Mouse (Mus musculus) frontal cortex, postnatal 10 days (tissue): Measurements from ENCODE around the gene Rnf17.

ENCODE experiments used
- DNase-seq, 2 experiments: peaks; one replicate each; pipeline ENCODE4 v3.0.0; 2022; ENCODE audit warnings: low spot score in 2 of 2, mixed read lengths in 1 of 2

The Rnf17 gene

GRCm38 (mm10) chr14:56402311-56403071 is at the start of gene Rnf17:
Gene Rnf17, plus strand, starts transcription at chr14:56402581.
- peak in 1 of 2 experiments; percentile 5 for DNase-seq

- DNase-seq, result no peak
These were observed 47.6 kb upstream of the Rnf17 start for GRCm38 (mm10) chr14:56354803-56355202.

GRCm38 (mm10) chr14:56355396-56355795 is 47.0 kb upstream of the Rnf17 start:
- no peak for DNase-seq

- no peak for DNase-seq
These were observed 46.2 kb upstream of the Rnf17 start for GRCm38 (mm10) chr14:56356196-56356595.

- DNase-seq, result no peak
These were observed 44.0 kb upstream of the Rnf17 start for GRCm38 (mm10) chr14:56358422-56358821.

- DNase-seq, result no peak
These were observed 43.2 kb upstream of the Rnf17 start for GRCm38 (mm10) chr14:56359131-56359530.

- no peak for DNase-seq
These were observed 37.6 kb upstream of the Rnf17 start, which contains the start of gene Atp12a for GRCm38 (mm10) chr14:56364711-56365237. Gene Atp12a, plus strand, starts transcription at chr14:56365068.

GRCm38 (mm10) chr14:56365292-56365691 is 37.1 kb upstream of the Rnf17 start:
- no peak for DNase-seq

GRCm38 (mm10) chr14:56366712-56367111 is 35.7 kb upstream of the Rnf17 start:
- no peak for DNase-seq

GRCm38 (mm10) chr14:56368834-56369233 is 33.5 kb upstream of the Rnf17 start:
- no peak for DNase-seq

GRCm38 (mm10) chr14:56375731-56376130 is 26.6 kb upstream of the Rnf17 start:
- peak; percentile 36 to 72 for DNase-seq

- no peak for DNase-seq
These were observed 24.6 kb upstream of the Rnf17 start for GRCm38 (mm10) chr14:56377745-56378144.

- DNase-seq, result no peak
These were observed 23.0 kb upstream of the Rnf17 start for GRCm38 (mm10) chr14:56379336-56379735.

- no peak for DNase-seq
These were observed 20.0 kb upstream of the Rnf17 start for GRCm38 (mm10) chr14:56382366-56382765.

- DNase-seq, result no peak
These were observed 12.1 kb upstream of the Rnf17 start for GRCm38 (mm10) chr14:56390247-56390646.

- DNase-seq, result no peak
These were observed 8.6 kb upstream of the Rnf17 start for GRCm38 (mm10) chr14:56393704-56394312.

- peak in 1 of 2 experiments; percentile 10 for DNase-seq
These were observed 4.4 kb upstream of the Rnf17 start for GRCm38 (mm10) chr14:56398001-56398400.

- DNase-seq, result no peak
These were observed 643 bp downstream of the Rnf17 start for GRCm38 (mm10) chr14:56403072-56403375.

- no peak for DNase-seq
These were observed 59.7 kb downstream of the Rnf17 start for GRCm38 (mm10) chr14:56462090-56462489.

- no peak for DNase-seq
These were observed 60.3 kb downstream of the Rnf17 start for GRCm38 (mm10) chr14:56462729-56463128.

GRCm38 (mm10) chr14:56468145-56468544 is 65.8 kb downstream of the Rnf17 start:
- no peak for DNase-seq

GRCm38 (mm10) chr14:56489806-56490205 is 87.4 kb downstream of the Rnf17 start:
- no peak for DNase-seq

- no peak for DNase-seq
These were observed 100.0 kb downstream of the Rnf17 start for GRCm38 (mm10) chr14:56502407-56502806.
